Mouse (Mus musculus) lung, embryonic 16.5 days (tissue): ENCODE results near the gene Nkiras2. TPM values are rescaled to one million over a fixed set of nuclear protein-coding genes. Genes with fewer than 3 reads are reported as not detected.
"Not testable (repeated sequence)": the region's sequence is repeated elsewhere in the genome, so short reads cannot be mapped to it uniquely, and the experiment has no call there.

ENCODE experiments used
- ATAC-seq: fragments of 200-750 bp; cut with Nextera tagmentation; 2 replicates; pipeline ENCODE4 v1.8.0; 2017; ENCODE audit warnings: low read depth, mild to moderate bottlenecking, moderate library complexity
- H3K27ac ChIP-seq: fragments of 300-500 bp; sonication (generic); 2 replicates; pipeline ENCODE4 v1.5.1; 2014; ENCODE audit warnings: mild to moderate bottlenecking, control low read depth, low read length
- H3K27me3 ChIP-seq: fragments of 300-500 bp; sonication (generic); 2 replicates; pipeline ENCODE4 v1.6.1; 2014; ENCODE audit warnings: low read depth, low read length, mixed read lengths; ENCODE audit not compliant: control insufficient read depth, insufficient read depth
- H3K36me3 ChIP-seq: fragments of 300-500 bp; sonication (generic); 2 replicates; pipeline ENCODE4 v1.6.1; 2014; ENCODE audit warnings: low read length; ENCODE audit not compliant: control insufficient read depth, insufficient read depth
- H3K4me1 ChIP-seq: fragments of 300-500 bp; sonication (generic); replicated peaks from 2 replicates; pipeline ENCODE4 v1.6.1; 2014; ENCODE audit warnings: low read length, mixed read lengths; ENCODE audit not compliant: control insufficient read depth, insufficient read depth
- H3K4me2 ChIP-seq: fragments of 300-500 bp; sonication (generic); 2 replicates; pipeline ENCODE4 v1.6.1; 2014; ENCODE audit warnings: low read depth, low read length, control low read depth
- H3K4me3 ChIP-seq: fragments of 300-500 bp; sonication (generic); 2 replicates; pipeline ENCODE4 v1.5.1; 2014; ENCODE audit warnings: mild to moderate bottlenecking, low read length, control low read depth
- H3K9ac ChIP-seq: fragments of 300-500 bp; sonication (generic); 2 replicates; pipeline ENCODE4 v1.6.1; 2014; ENCODE audit warnings: low read length, control low read depth
- H3K9me3 ChIP-seq: fragments of 300-500 bp; sonication (generic); 2 replicates; pipeline ENCODE4 v1.6.1; 2016; ENCODE audit warnings: low read length; ENCODE audit not compliant: control insufficient read depth
- WGBS: fragments of 180-500 bp; shearing (Covaris S2); extraction: QIAGEN DNeasy Blood & Tissue Kit; methylation state at CpG from one replicate; pipeline ENCODE4 v1.1.7; 2014; 5-methylcytosine and 5-hydroxymethylcytosine counted together
- polyA plus RNA-seq: library from polyadenylated mRNA; unstranded; fragments of >200 nt; fragmentation: Nextera tagmentation; extraction: Ambion mirVana; gene quantifications from 2 replicates; pipeline ENCODE4 v1.2.1, GENCODE M21; 2015

Gene Nkiras2
- polyA plus RNA-seq, 1 experiment from 2014 or later, result 58.3 TPM

- no peaks in the 10 kb centered on the region for H3K27me3 ChIP-seq
- no peak overlapping the region for H3K4me3 ChIP-seq
- 74% methylated on average over 8 of the region's 8 CpGs for WGBS
- ATAC-seq, result no peak
- H3K9me3 ChIP-seq, result 0 out of 2 replicates have a peak, but pooled peaks cover 2% of the 10 kb centered on the region
- H3K27ac ChIP-seq, result no peak overlapping the region
- H3K4me2 ChIP-seq, result no peak overlapping the region
- peaks cover 9% of the 10 kb centered on the region for H3K4me1 ChIP-seq
- peaks cover 25% of the 10 kb centered on the region for H3K36me3 ChIP-seq
- H3K9ac ChIP-seq, result no peak overlapping the region
Measured at GRCm38 (mm10) chr11:100577852-100578599, 41.0 kb upstream of the Nkiras2 start.

- Histone ChIP-seq H3K9me3 (0 out of 2 replicates have a peak, but pooled peaks cover 2% of the 10 kb centered on the region), H3K27ac (no peak overlapping the region), H3K9ac (no peak overlapping the region), H3K27me3 (no peaks in the 10 kb centered on the region), H3K4me3 (no peak overlapping the region), H3K4me1 (peaks cover 9% of the 10 kb centered on the region), H3K36me3 (peaks cover 37% of the 10 kb centered on the region), H3K4me2 (no peak overlapping the region)
- no peak for ATAC-seq
- 89% methylated on average over 9 of the region's 9 CpGs for WGBS
Measured at GRCm38 (mm10) chr11:100579116-100579799, 39.8 kb upstream of the Nkiras2 start.

DNA sequence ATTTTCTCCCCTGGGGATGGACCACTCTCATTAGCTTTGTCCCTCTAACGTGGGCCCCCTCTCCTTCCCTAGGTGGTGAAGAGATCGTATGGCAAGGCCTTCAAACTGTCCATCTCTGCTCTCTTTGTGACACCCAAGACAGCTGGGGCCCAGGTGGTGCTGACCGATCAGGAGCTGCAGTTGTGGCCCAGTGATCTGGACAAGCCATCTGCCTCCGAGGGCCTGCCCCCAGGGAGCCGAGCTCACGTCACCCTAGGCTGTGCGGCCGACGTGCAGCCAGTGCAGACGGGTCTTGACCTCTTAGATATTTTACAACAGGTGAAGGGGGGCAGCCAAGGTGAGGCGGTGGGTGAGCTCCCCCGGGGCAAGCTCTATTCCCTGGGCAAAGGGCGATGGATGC, 38.8 kb upstream of the Nkiras2 start:
- peaks cover 5% of the 10 kb centered on the region for H3K4me1 ChIP-seq
- no peak for ATAC-seq
- H3K36me3 ChIP-seq, result peaks cover 47% of the 10 kb centered on the region
- no peak overlapping the region for H3K9ac ChIP-seq
- H3K27ac ChIP-seq, result no peak overlapping the region
- no peak overlapping the region for H3K4me3 ChIP-seq
- WGBS, result 88% methylated on average over 13 of the region's 13 CpGs
- no peaks in the 10 kb centered on the region for H3K9me3 ChIP-seq
- no peaks in the 10 kb centered on the region for H3K27me3 ChIP-seq
- no peak overlapping the region for H3K4me2 ChIP-seq

DNA sequence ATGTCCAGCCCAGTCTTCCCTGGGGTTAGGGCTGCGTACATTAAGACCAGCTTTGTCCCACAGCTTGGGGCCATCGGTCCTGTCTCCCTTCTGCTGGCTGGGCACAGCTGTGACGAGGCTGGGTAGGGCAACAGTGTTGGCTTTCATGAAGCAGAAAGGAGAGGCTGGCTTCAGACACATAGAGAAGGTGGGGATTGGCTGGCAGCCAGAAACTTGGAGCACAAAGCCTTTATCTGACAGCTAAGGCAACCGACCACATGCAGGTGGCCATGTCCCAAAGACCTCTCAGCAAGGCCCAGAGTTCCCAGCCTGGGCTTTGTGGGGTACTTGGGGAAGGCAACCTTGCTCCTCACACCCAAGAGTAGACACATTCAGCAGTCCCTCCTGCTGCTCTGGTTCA, 37.3 kb upstream of the Nkiras2 start:
- H3K27ac ChIP-seq, result no peak overlapping the region
- no peak overlapping the region for H3K9ac ChIP-seq
- no peak for ATAC-seq
- H3K9me3 ChIP-seq, result no peaks in the 10 kb centered on the region
- no peak overlapping the region for H3K4me2 ChIP-seq
- WGBS, result 58% methylated on average over 4 of the region's 4 CpGs
- peaks cover 61% of the 10 kb centered on the region for H3K36me3 ChIP-seq
- no peaks in the 10 kb centered on the region for H3K4me1 ChIP-seq
- H3K4me3 ChIP-seq, result no peak overlapping the region
- no peaks in the 10 kb centered on the region for H3K27me3 ChIP-seq

GRCm38 (mm10) chr11:100582413-100582812, 36.6 kb upstream of the Nkiras2 start:
- not testable (repeated sequence) for ATAC-seq, H3K4me3 ChIP-seq, H3K9me3 ChIP-seq, H3K4me1 ChIP-seq, H3K9ac ChIP-seq, H3K4me2 ChIP-seq, H3K27me3 ChIP-seq, H3K27ac ChIP-seq
- H3K36me3 ChIP-seq, result peaks cover 66% of the 10 kb centered on the region
- WGBS, result 95% methylated on average over 1 of the region's 1 CpGs

- Histone ChIP-seq H3K4me1 (no peaks in the 10 kb centered on the region), H3K4me2 (no peak overlapping the region), H3K4me3 (no peak overlapping the region), H3K36me3 (peaks cover 69% of the 10 kb centered on the region), H3K9ac (no peak overlapping the region), H3K27ac (no peak overlapping the region), H3K9me3 (no peaks in the 10 kb centered on the region), H3K27me3 (no peaks in the 10 kb centered on the region)
- no peak for ATAC-seq
- 89% methylated on average over 2 of the region's 2 CpGs for WGBS
Measured at GRCm38 (mm10) chr11:100582836-100583235, 36.2 kb upstream of the Nkiras2 start.

- Histone ChIP-seq H3K27me3 (no peaks in the 10 kb centered on the region), H3K4me2 (no peak overlapping the region), H3K4me3 (no peak overlapping the region), H3K27ac (no peak overlapping the region), H3K36me3 (peaks cover 75% of the 10 kb centered on the region), H3K9ac (no peak overlapping the region), H3K4me1 (no peaks in the 10 kb centered on the region), H3K9me3 (no peaks in the 10 kb centered on the region)
- WGBS, result 86% methylated on average over 7 of the region's 7 CpGs
- no peak for ATAC-seq
Measured at GRCm38 (mm10) chr11:100584561-100584961, 34.5 kb upstream of the Nkiras2 start.

GRCm38 (mm10) chr11:100585148-100585547, 33.9 kb upstream of the Nkiras2 start:
- 95% methylated on average over 3 of the region's 3 CpGs for WGBS
- ATAC-seq, result no peak
- no peak overlapping the region for H3K27ac ChIP-seq

GRCm38 (mm10) chr11:100588462-100588861, 30.6 kb upstream of the Nkiras2 start:
- ATAC-seq, result no peak
- H3K27ac ChIP-seq, result no peak overlapping the region
- WGBS, result 87% methylated on average over 2 of the region's 2 CpGs
- H3K27me3 ChIP-seq, result no peaks in the 10 kb centered on the region
- H3K9me3 ChIP-seq, result no peaks in the 10 kb centered on the region
- H3K9ac ChIP-seq, result no peak overlapping the region
- no peak overlapping the region for H3K4me2 ChIP-seq
- H3K4me1 ChIP-seq, result no peaks in the 10 kb centered on the region
- peaks cover 80% of the 10 kb centered on the region for H3K36me3 ChIP-seq
- no peak overlapping the region for H3K4me3 ChIP-seq

More at GRCm38 (mm10) chr11:100585148-100585547, 33.9 kb upstream of the Nkiras2 start:
- H3K9me3 ChIP-seq, result no peaks in the 10 kb centered on the region
- H3K9ac ChIP-seq, result no peak overlapping the region
- H3K27me3 ChIP-seq, result no peaks in the 10 kb centered on the region
- H3K4me2 ChIP-seq, result no peak overlapping the region
- no peaks in the 10 kb centered on the region for H3K4me1 ChIP-seq
- peaks cover 79% of the 10 kb centered on the region for H3K36me3 ChIP-seq
- no peak overlapping the region for H3K4me3 ChIP-seq
